Mouse (Mus musculus): Measurements from ENCODE around the gene Ypel2. TPM values are rescaled to one million over a fixed set of nuclear protein-coding genes. Genes with fewer than 3 reads are reported as not detected.

The Ypel2 gene
- total and polyA plus RNA-seq, 2 experiments from 2014 or later, result 4.5 to 6.3 TPM

GRCm38 (mm10) chr11:86995625-86996221 is 2.2 kb upstream of the Ypel2 start:
- H3K9ac ChIP-seq, result no peak overlapping the region
- TF ChIP-seq CTCF (IDR thresholded peaks at IDR 0.05; ENCODE audit: low read depth), result peak; percentile 90
- H3K4me1 ChIP-seq (ENCODE audit: insufficient read depth), result peaks cover 4% of the 10 kb centered on the region; the same call in 1 of the 2 replicates
- ATAC-seq, result no peak
- no peak overlapping the region for H3K4me3 ChIP-seq (ENCODE audit: low read depth, low read length)
- H3K27me3 ChIP-seq (ENCODE audit: insufficient read depth, low read length), result no peaks in the 10 kb centered on the region
- no peaks in the 10 kb centered on the region for H3K36me3 ChIP-seq (ENCODE audit: insufficient read depth)
- no peaks in the 10 kb centered on the region for H3K9me3 ChIP-seq (ENCODE audit: low read length)
- H3K27ac ChIP-seq (ENCODE audit: low read depth, low read length), result peak overlapping the region; percentile 6; the same call in 1 of the 2 replicates
- no peak overlapping the region for H3K4me2 ChIP-seq (ENCODE audit: low read depth)
- WGBS, result 20% methylated on average over 6 of the region's 6 CpGs
- DNase-seq, result peak; percentile 81

GRCm38 (mm10) chr11:86994791-86995624 is 1.5 kb upstream of the Ypel2 start:
- no peak overlapping the region for H3K27ac ChIP-seq (ENCODE audit: low read depth, low read length)
- 48% methylated on average over 10 of the region's 10 CpGs for WGBS
- ATAC-seq, result no peak

DNA sequence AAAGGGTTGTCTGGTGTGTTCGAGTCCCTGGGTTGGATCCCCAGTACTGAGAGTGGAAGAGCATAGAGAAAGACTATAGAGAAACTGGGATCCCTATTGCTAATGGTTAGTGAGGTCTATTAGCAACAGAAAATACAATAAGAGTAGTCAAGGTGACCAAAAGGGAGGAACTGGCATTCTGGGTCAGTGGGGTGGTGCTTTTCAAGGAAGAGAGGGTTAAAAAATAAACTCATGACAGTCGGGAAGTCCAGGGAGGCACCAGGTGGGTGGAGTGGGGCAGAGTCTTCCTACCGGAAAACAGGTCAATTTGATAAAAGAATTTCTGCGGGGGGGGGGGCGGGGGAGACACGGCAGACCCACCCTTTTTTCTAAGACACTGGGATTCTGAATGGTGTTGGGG is 823 bp upstream of the Ypel2 start:
- no peaks in the 10 kb centered on the region for H3K27me3 ChIP-seq (ENCODE audit: insufficient read depth, low read length)
- ATAC-seq (no peak), DNase-seq (no peak)
- peak overlapping the region; percentile 76 for H3K4me2 ChIP-seq (ENCODE audit: low read depth)
- H3K27ac ChIP-seq (ENCODE audit: low read depth, low read length), result no peak overlapping the region
- H3K36me3 ChIP-seq (ENCODE audit: insufficient read depth), result no peaks in the 10 kb centered on the region
- H3K4me3 ChIP-seq (ENCODE audit: low read depth, low read length), result peak overlapping the region; percentile 90
- H3K9me3 ChIP-seq (ENCODE audit: low read length), result no peaks in the 10 kb centered on the region
- 0 out of 2 replicates have a peak overlapping the region, but pooled peaks have one; percentile 41 for H3K9ac ChIP-seq
- peaks cover 9% of the 10 kb centered on the region; the same call in 1 of the 2 replicates for H3K4me1 ChIP-seq (ENCODE audit: insufficient read depth)
- 21% methylated on average over 6 of the region's 6 CpGs for WGBS
- TF ChIP-seq CTCF (IDR thresholded peaks at IDR 0.05; ENCODE audit: low read depth), result no peak

More at GRCm38 (mm10) chr11:86994791-86995624, 1.5 kb upstream of the Ypel2 start:
- no peak overlapping the region for H3K4me2 ChIP-seq (ENCODE audit: low read depth)
- H3K9me3 ChIP-seq (ENCODE audit: low read length), result no peaks in the 10 kb centered on the region
- no peak overlapping the region for H3K4me3 ChIP-seq (ENCODE audit: low read depth, low read length)
- peaks cover 9% of the 10 kb centered on the region; the same call in 1 of the 2 replicates for H3K4me1 ChIP-seq (ENCODE audit: insufficient read depth)
- no peak overlapping the region for H3K9ac ChIP-seq
- no peaks in the 10 kb centered on the region for H3K27me3 ChIP-seq (ENCODE audit: insufficient read depth, low read length)
- TF ChIP-seq CTCF (IDR thresholded peaks at IDR 0.05; ENCODE audit: low read depth), result no peak
- no peaks in the 10 kb centered on the region for H3K36me3 ChIP-seq (ENCODE audit: insufficient read depth)
- DNase-seq, result no peak

GRCm38 (mm10) chr11:86992461-86992988 is 982 bp downstream of the Ypel2 start:
- Histone ChIP-seq H3K4me2 (ENCODE audit: low read depth) (peak overlapping the region; percentile 76), H3K4me1 (ENCODE audit: insufficient read depth) (peaks cover 9% of the 10 kb centered on the region; the same call in 1 of the 2 replicates), H3K27me3 (ENCODE audit: insufficient read depth, low read length) (no peaks in the 10 kb centered on the region), H3K27ac (ENCODE audit: low read depth, low read length) (peak overlapping the region; percentile 80; the same call in 1 of the 2 replicates), H3K9ac (peak overlapping the region; percentile 57), H3K9me3 (ENCODE audit: low read length) (no peaks in the 10 kb centered on the region), H3K36me3 (ENCODE audit: insufficient read depth) (no peaks in the 10 kb centered on the region), H3K4me3 (ENCODE audit: low read depth, low read length) (peak overlapping the region; percentile 90)
- ATAC-seq (no peak), DNase-seq (no peak)
- 2% methylated on average over 13 of the region's 13 CpGs for WGBS
- TF ChIP-seq CTCF (IDR thresholded peaks at IDR 0.05; ENCODE audit: low read depth), result no peak

- H3K4me2 ChIP-seq (ENCODE audit: low read depth), result no peak overlapping the region
- ATAC-seq (no peak), DNase-seq (no peak)
- H3K4me3 ChIP-seq (ENCODE audit: low read depth, low read length), result no peak overlapping the region
- no peak overlapping the region for H3K27ac ChIP-seq (ENCODE audit: low read depth, low read length)
- no peaks in the 10 kb centered on the region for H3K9me3 ChIP-seq (ENCODE audit: low read length)
- no peaks in the 10 kb centered on the region for H3K36me3 ChIP-seq (ENCODE audit: insufficient read depth)
- 90% methylated on average over 4 of the region's 4 CpGs for WGBS
- no peak overlapping the region for H3K9ac ChIP-seq
- H3K27me3 ChIP-seq (ENCODE audit: insufficient read depth, low read length), result no peaks in the 10 kb centered on the region
- no peak for TF ChIP-seq CTCF (IDR thresholded peaks at IDR 0.05; ENCODE audit: low read depth)
- peaks cover 9% of the 10 kb centered on the region; the same call in 1 of the 2 replicates for H3K4me1 ChIP-seq (ENCODE audit: insufficient read depth)
These were observed 2.3 kb downstream of the Ypel2 start for GRCm38 (mm10) chr11:86991241-86991640.

DNA sequence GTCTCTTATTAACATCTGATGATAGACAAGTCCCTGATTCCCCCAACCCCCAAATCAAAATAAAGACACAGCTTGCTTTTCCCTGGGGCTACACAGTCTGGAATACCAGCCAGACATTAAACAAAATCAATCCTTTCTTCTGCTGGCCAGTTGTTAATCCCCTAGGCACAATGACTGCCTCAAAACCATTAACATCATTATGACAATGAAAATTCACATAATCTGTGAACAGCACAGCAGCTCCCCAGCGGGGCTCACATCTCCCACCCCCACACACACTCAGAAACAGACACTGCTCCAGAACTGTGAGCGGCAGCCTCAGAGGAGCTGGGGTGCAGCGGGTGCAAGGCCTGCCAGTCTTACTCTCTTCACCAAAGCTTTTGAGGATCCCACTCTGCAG is 3.2 kb downstream of the Ypel2 start:
- H3K27ac ChIP-seq (ENCODE audit: low read depth, low read length), result no peak overlapping the region
- no peak overlapping the region for H3K4me3 ChIP-seq (ENCODE audit: low read depth, low read length)
- H3K4me1 ChIP-seq (ENCODE audit: insufficient read depth), result peaks cover 9% of the 10 kb centered on the region; the same call in 1 of the 2 replicates

More for the DNA sequence above, 3.2 kb downstream of the Ypel2 start:
- WGBS, result 21% methylated on average over 3 of the region's 3 CpGs
- Histone ChIP-seq H3K9me3 (ENCODE audit: low read length) (no peaks in the 10 kb centered on the region), H3K36me3 (ENCODE audit: insufficient read depth) (no peaks in the 10 kb centered on the region), H3K27me3 (ENCODE audit: insufficient read depth, low read length) (no peaks in the 10 kb centered on the region), H3K4me2 (ENCODE audit: low read depth) (peak overlapping the region; percentile 24; the same call in 1 of the 2 replicates), H3K9ac (no peak overlapping the region)
- no peak for TF ChIP-seq CTCF (IDR thresholded peaks at IDR 0.05; ENCODE audit: low read depth)
- ATAC-seq, result no peak
- no peak for DNase-seq

Measured in forebrain, postnatal 0 days (tissue).